ENCODE assay signal across 8 mouse cellular contexts in genomic region chr4:151006945-151007344, GRCm38 (mm10). TPM values are rescaled to one million over a fixed set of nuclear protein-coding genes. Genes with fewer than 3 reads are reported as not detected.
DNase-seq lines count a peak whose midpoint lies in the region; TF ChIP-seq lines count a peak whose summit lies in the region.

No protein-coding gene starts in this region.

- no peaks in the 10 kb centered on the region for H3K27me3 ChIP-seq in MEL (ENCODE audit: control insufficient read depth in 1 of 2, insufficient read depth in 2 of 2, low read length in 2 of 2)

- TF ChIP-seq RAD21 in MEL (IDR thresholded peaks at IDR 0.05; ENCODE audit: low read depth, low read length) = peak; percentile 21; the same call in 1 of the 2 replicates

- TF ChIP-seq CTCF in MEL (IDR thresholded peaks at IDR 0.05 in 2 of 3, conservative IDR thresholded peaks at IDR 0.05 in 1 of 3; ENCODE audit: control insufficient read depth in 1 of 3, insufficient read depth in 1 of 3, low read depth in 2 of 3, low read length in 3 of 3, poor library complexity in 1 of 3, severe bottlenecking in 1 of 3) = peak; percentile 68 to 84 (median 79)

- no peak overlapping the region for H3K27ac ChIP-seq in MEL (ENCODE audit: control insufficient read depth, low read depth, low read length)

- H3K4me3 ChIP-seq in MEL (ENCODE audit: control insufficient read depth in 1 of 2, insufficient read depth in 1 of 2, low read depth in 2 of 2, low read length in 2 of 2) = no peak overlapping the region

- H3K36me3 ChIP-seq in MEL (ENCODE audit: control insufficient read depth in 1 of 2, insufficient read depth in 2 of 2, low read length in 2 of 2) = no peaks in the 10 kb centered on the region

- no peak overlapping the region for H3K9ac ChIP-seq in MEL (ENCODE audit: control insufficient read depth, low read depth, low read length, poor library complexity, severe bottlenecking)

- H3K4me1 ChIP-seq in MEL (ENCODE audit: control insufficient read depth in 1 of 2, insufficient read depth in 2 of 2, low read length in 2 of 2) = no peaks in the 10 kb centered on the region

- DNase-seq in gastrocnemius, postnatal 10 days = peak; percentile 48
- no peak for DNase-seq in gastrocnemius, adult 8-10 months (ENCODE audit: low spot score in 2 of 2)
- DNase-seq in 3134 (ENCODE audit: extremely low read depth, insufficient read length, low spot score) = peak; percentile 43
- DNase-seq in MEL (ENCODE audit: low read depth, low spot score) = peak; percentile 57
- peak; percentile 9 for DNase-seq in embryo, embryonic 11.5 days (ENCODE audit: low read depth, low spot score)
- peak; percentile 21 to 65 for DNase-seq in layer of hippocampus, postnatal 25 days (ENCODE audit: extremely low spot score in 1 of 2, low spot score in 1 of 2)
- peak; percentile 50 for DNase-seq in naive thymus-derived CD4-positive, alpha-beta T cell, adult 2 months (ENCODE audit: low read depth)
- peak; percentile 86 for DNase-seq in thymus, postnatal 4 days

- no peak for TF ChIP-seq EP300 in MEL (IDR thresholded peaks at IDR 0.05; ENCODE audit: low read depth in 1 of 2, low read length in 2 of 2)

- no peaks in the 10 kb centered on the region for H3K9me3 ChIP-seq in MEL (replicated peaks; ENCODE audit: insufficient read depth, low read length)

- no peak for TF ChIP-seq POLR2A in MEL (IDR thresholded peaks at IDR 0.05; ENCODE audit: control insufficient read depth in 1 of 2, insufficient read depth in 1 of 2, low read depth in 1 of 2, low read length in 2 of 2, poor library complexity in 1 of 2)

- H3K79me2 ChIP-seq in MEL (ENCODE audit: control insufficient read depth, insufficient read depth, low read length, poor library complexity) = no peaks in the 10 kb centered on the region

TF ChIP-seq in MEL, 35 proteins besides CTCF, POLR2A, EP300 and RAD21:
- TF ChIP-seq USF1 (IDR thresholded peaks at IDR 0.05; ENCODE audit: low read depth, low read length) = no peak
- peak; percentile 36 for TF ChIP-seq SMC3 (IDR thresholded peaks at IDR 0.05; ENCODE audit: low read depth, low read length)

RNA-seq across cellular contexts. Expression of gene Uts2, which starts 10.0 kb away (rescaled TPM):
- not detected for total RNA-seq in gastrocnemius, postnatal 10 days (2021)
- total RNA-seq in gastrocnemius, adult 8-10 months (2022) = not detected
- total RNA-seq in MEL (2012; rRNA removed) = not detected in 2 replicates
- not detected for polyA plus RNA-seq in MEL (2012; ENCODE audit: insufficient read depth in 1 of 2, insufficient read length in 2 of 2, low read depth in 1 of 2, low replicate concordance in 2 of 2, missing spikeins in 1 of 2)
- not detected for total RNA-seq in layer of hippocampus, postnatal 25 days (2021)

RNA-seq across cellular contexts. Expression of gene Per3, which starts 37.5 kb away (rescaled TPM):
- total RNA-seq in gastrocnemius, postnatal 10 days (2021) = 10 to 100 TPM; 15.5 to 17.0 TPM
- 10 to 100 TPM in 3 of 4 experiments, 1 to 10 TPM in 1; 6.5 to 14.8 (median 11.6) TPM for total RNA-seq in gastrocnemius, adult 8-10 months (2022)
- 3.0 and 3.1 TPM in 2 replicates for total RNA-seq in MEL (2012; rRNA removed)
- 1 to 10 TPM in 1 of 2 experiments, not detected in 1; 4.5 TPM for polyA plus RNA-seq in MEL (2012; ENCODE audit: insufficient read depth in 1 of 2, insufficient read length in 2 of 2, low read depth in 1 of 2, low replicate concordance in 2 of 2, missing spikeins in 1 of 2)
- total RNA-seq in layer of hippocampus, postnatal 25 days (2021) = 10 to 100 TPM; 26.7 to 26.8 TPM

RNA-seq across cellular contexts. Expression of gene Vamp3, which starts 50.8 kb away (rescaled TPM):
- 10 to 100 TPM; 62.2 to 65.4 TPM for total RNA-seq in gastrocnemius, postnatal 10 days (2021)
- 10 to 100 TPM; 51.9 to 60.7 (median 57.1) TPM for total RNA-seq in gastrocnemius, adult 8-10 months (2022)
- total RNA-seq in MEL (2012; rRNA removed) = 52.3 and 61.4 TPM in 2 replicates
- 10 to 100 TPM in 1 of 2 experiments, not detected in 1; 58.4 TPM for polyA plus RNA-seq in MEL (2012; ENCODE audit: insufficient read depth in 1 of 2, insufficient read length in 2 of 2, low read depth in 1 of 2, low replicate concordance in 2 of 2, missing spikeins in 1 of 2)
- 10 to 100 TPM; 35.0 to 35.1 TPM for total RNA-seq in layer of hippocampus, postnatal 25 days (2021)

Comparison
In these comparisons a context has a peak if more than half of its experiments do, and no peak if none do; other contexts are left out.
1. DNase-seq: peak in gastrocnemius, postnatal 10 days (single experiment), 3134 (single experiment), MEL (single experiment), embryo, embryonic 11.5 days (single experiment), layer of hippocampus, postnatal 25 days (2 of 2), naive thymus-derived CD4-positive, alpha-beta T cell, adult 2 months (single experiment) and thymus, postnatal 4 days (single experiment); none in gastrocnemius, adult 8-10 months (0 of 2).